Mouse (Mus musculus) bone marrow, adult 2 months (tissue): ENCODE data around the gene Chmp3. TPM values are rescaled to one million over a fixed set of nuclear protein-coding genes. Genes with fewer than 3 reads are reported as not detected.

ENCODE experiments used
- H3K27ac ChIP-seq: fragments of 200-500 bp; 2 replicates; pipeline ENCODE4 v1.5.1; 2012; ENCODE audit warnings: low read depth, mild to moderate bottlenecking, control low read depth, inconsistent platforms, low read length; ENCODE audit not compliant: control insufficient read depth, poor library complexity, insufficient read depth
- H3K4me1 ChIP-seq: fragments of 200-500 bp; 2 replicates; pipeline ENCODE4 v1.6.1; 2011; ENCODE audit warnings: low read length; ENCODE audit not compliant: control insufficient read depth, insufficient read depth
- H3K4me3 ChIP-seq: fragments of 200-500 bp; replicated peaks from 2 replicates; pipeline ENCODE3; 2011; ENCODE audit warnings: mild to moderate bottlenecking, low read depth, low read length, control low read depth; ENCODE audit not compliant: control insufficient read depth
- CTCF ChIP-seq: fragments of 200-500 bp; IDR thresholded peaks from 2 replicates; pipeline ENCODE4 v1.5.1; 2011; ENCODE audit warnings: low read length, control low read depth; ENCODE audit not compliant: control insufficient read depth, insufficient read depth
- POLR2A ChIP-seq: fragments of 200-500 bp; IDR thresholded peaks from 2 replicates; pipeline ENCODE4 v1.6.1; 2011; ENCODE audit warnings: low read depth, mild to moderate bottlenecking, control low read depth, low read length, borderline replicate concordance; ENCODE audit not compliant: control insufficient read depth
- WGBS: fragments of 180-500 bp; shearing (Covaris S2); methylation state at CpG from one replicate; pipeline ENCODE4 v1.1.7; 2018; 5-methylcytosine and 5-hydroxymethylcytosine counted together
- polyA plus RNA-seq: library from polyadenylated mRNA; stranded (reverse); fragments of >200 nt; gene quantifications from 2 replicates; pipeline ENCODE4 v1.2.4, GENCODE M21; 2011; ENCODE audit warnings: low replicate concordance; ENCODE audit not compliant: missing spikeins, insufficient read depth, insufficient read length

Chmp3 gene
- polyA plus RNA-seq, 1 experiment, result 180 TPM

- TF ChIP-seq POLR2A, result no peak
- TF ChIP-seq CTCF, result no peak
- WGBS, result 69% methylated on average over 3 of the region's 3 CpGs
- no peak overlapping the region for H3K4me3 ChIP-seq
- no peaks in the 10 kb centered on the region for H3K4me1 ChIP-seq
- H3K27ac ChIP-seq, result no peak overlapping the region
These were observed 18.0 kb upstream of the Chmp3 start for GRCm38 (mm10) chr6:71525556-71525955.

- Histone ChIP-seq H3K27ac (no peak overlapping the region), H3K4me3 (no peak overlapping the region), H3K4me1 (no peaks in the 10 kb centered on the region)
- WGBS, result 88% methylated on average over 10 of the region's 10 CpGs
- TF ChIP-seq POLR2A (no peak), CTCF (no peak)
These were observed 16.5 kb upstream of the Chmp3 start for GRCm38 (mm10) chr6:71527056-71527455.

- 87% methylated on average over 9 of the region's 9 CpGs for WGBS
- Histone ChIP-seq H3K4me3 (no peak overlapping the region), H3K4me1 (no peaks in the 10 kb centered on the region), H3K27ac (no peak overlapping the region)
- TF ChIP-seq POLR2A (no peak), CTCF (no peak)
These were observed 15.8 kb upstream of the Chmp3 start for GRCm38 (mm10) chr6:71527826-71528225.

- TF ChIP-seq CTCF (no peak), POLR2A (no peak)
- H3K4me1 ChIP-seq, result no peaks in the 10 kb centered on the region
- 88% methylated on average over 8 of the region's 8 CpGs for WGBS
- no peak overlapping the region for H3K4me3 ChIP-seq
- no peak overlapping the region for H3K27ac ChIP-seq
These were observed 13.4 kb upstream of the Chmp3 start for GRCm38 (mm10) chr6:71530176-71530575.

GRCm38 (mm10) chr6:71537286-71537685 lies 6.3 kb upstream of the Chmp3 start:
- no peaks in the 10 kb centered on the region for H3K4me1 ChIP-seq
- H3K27ac ChIP-seq, result no peak overlapping the region
- TF ChIP-seq POLR2A (no peak), CTCF (no peak)
- no peak overlapping the region for H3K4me3 ChIP-seq

GRCm38 (mm10) chr6:71555507-71555951 lies 11.9 kb downstream of the Chmp3 start:
- H3K4me1 ChIP-seq, result no peaks in the 10 kb centered on the region
- 49% methylated on average over 2 of the region's 2 CpGs for WGBS
- no peak overlapping the region for H3K4me3 ChIP-seq
- no peak overlapping the region for H3K27ac ChIP-seq
- no peak for TF ChIP-seq POLR2A
- TF ChIP-seq CTCF, result no peak

- Histone ChIP-seq H3K4me3 (no peak overlapping the region), H3K4me1 (no peaks in the 10 kb centered on the region), H3K27ac (no peak overlapping the region)
- WGBS, result 87% methylated on average over 2 of the region's 2 CpGs
- TF ChIP-seq CTCF (no peak), POLR2A (no peak)
These were observed 13.2 kb downstream of the Chmp3 start for GRCm38 (mm10) chr6:71556826-71557225.

- TF ChIP-seq CTCF (no peak), POLR2A (no peak)
- Histone ChIP-seq H3K4me1 (no peaks in the 10 kb centered on the region; the same call in 1 of the 2 replicates), H3K4me3 (no peak overlapping the region), H3K27ac (no peak overlapping the region)
- WGBS, result 84% methylated on average over 3 of the region's 3 CpGs
These were observed 25.0 kb downstream of the Chmp3 start for GRCm38 (mm10) chr6:71568616-71569015.

- Histone ChIP-seq H3K4me3 (no peak overlapping the region), H3K4me1 (no peaks in the 10 kb centered on the region; the same call in 1 of the 2 replicates), H3K27ac (no peak overlapping the region)
- 76% methylated on average over 2 of the region's 2 CpGs for WGBS
- TF ChIP-seq CTCF (no peak), POLR2A (no peak)
These were observed 25.4 kb downstream of the Chmp3 start for GRCm38 (mm10) chr6:71569025-71569424.
